Mouse (Mus musculus): ENCODE results near the gene Prdm11. TPM values are rescaled to one million over a fixed set of nuclear protein-coding genes. Genes with fewer than 3 reads are reported as not detected.

Prdm11 gene
- total and polyA plus RNA-seq, 3 experiments: 0.05 to 1.8 (median 0.06) TPM

- dilution Hi-C loops (cut with MboI; ENCODE audit: extremely low pct_ligation_motif_present, extremely low pct_unique_long_range_greater_than_20kb, low sequenced_read_pairs) (no loop called here), in situ Hi-C loops (cut with MboI; ENCODE audit: low pct_ligation_motif_present, low pct_unique_long_range_greater_than_20kb, low sequenced_read_pairs) (no loop called here)
- no peak for DNase-seq (ENCODE audit: extremely low read depth)
- H3K79me2 ChIP-seq (replicated peaks; ENCODE audit: control insufficient read depth, extremely low read depth, insufficient read depth, poor library complexity, severe bottlenecking): no peaks in the 10 kb centered on the region
- H3K9ac ChIP-seq (ENCODE audit: insufficient read depth, low read depth): no peak overlapping the region
- H3K9me3 ChIP-seq (replicated peaks; ENCODE audit: low read length): no peaks in the 10 kb centered on the region
- H3K4me3 ChIP-seq (replicated peaks in 1 of 3; ENCODE audit: low read depth in 2 of 3, low read length in 2 of 3, poor library complexity in 1 of 3): no peak overlapping the region
- no peak overlapping the region for H3K4me2 ChIP-seq (ENCODE audit: insufficient read depth, low read depth, poor library complexity, severe bottlenecking)
- TF ChIP-seq ZC3H11A (IDR thresholded peaks at IDR 0.05; ENCODE audit: low read depth, low read length): no peak
- TF ChIP-seq GABPA (IDR thresholded peaks at IDR 0.05; ENCODE audit: insufficient replicate concordance, low read depth, low read length): no peak
- TF ChIP-seq RCOR1 (conservative IDR thresholded peaks at IDR 0.05; ENCODE audit: low read depth, low read length): no peak
- TF ChIP-seq HCFC1 (IDR thresholded peaks at IDR 0.05; ENCODE audit: low read depth, low read length): no peak
- peaks cover 89% of the 10 kb centered on the region for H3K27me3 ChIP-seq (replicated peaks)
- H3K27ac ChIP-seq (ENCODE audit: insufficient read depth, low read depth): no peak overlapping the region
- H3K4me1 ChIP-seq (ENCODE audit: control insufficient read depth in 1 of 2, insufficient read depth in 2 of 2): no peaks in the 10 kb centered on the region
- no peaks in the 10 kb centered on the region for H3K36me3 ChIP-seq (replicated peaks in 1 of 2; ENCODE audit: control insufficient read depth in 1 of 2, insufficient read depth in 1 of 2, low read length in 1 of 2)
Observed at GRCm38 (mm10) chr2:92972071-92972470, 73.9 kb downstream of the Prdm11 start.

DNA sequence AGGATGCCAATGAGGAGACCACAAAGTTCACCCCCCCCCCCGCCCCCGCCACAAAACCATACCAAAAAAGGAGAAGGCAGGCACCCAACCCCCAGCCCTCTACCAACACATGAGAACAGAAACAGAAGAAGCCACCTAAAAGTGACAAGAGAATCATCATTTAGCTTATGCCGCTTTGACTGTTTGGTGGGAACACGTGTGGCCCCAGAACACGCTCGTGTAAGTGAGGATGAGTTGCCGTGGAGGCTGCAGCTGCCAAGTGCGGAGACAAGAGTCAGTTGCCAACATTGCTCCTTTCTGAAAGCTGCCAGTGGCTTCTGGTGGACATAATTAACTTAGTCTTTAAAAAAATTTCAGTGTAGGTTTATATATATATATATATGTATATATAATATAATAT, 74.4 kb downstream of the Prdm11 start:
- H3K4me3 ChIP-seq (replicated peaks in 1 of 3; ENCODE audit: low read depth in 2 of 3, low read length in 2 of 3, poor library complexity in 1 of 3): no peak overlapping the region

DNA sequence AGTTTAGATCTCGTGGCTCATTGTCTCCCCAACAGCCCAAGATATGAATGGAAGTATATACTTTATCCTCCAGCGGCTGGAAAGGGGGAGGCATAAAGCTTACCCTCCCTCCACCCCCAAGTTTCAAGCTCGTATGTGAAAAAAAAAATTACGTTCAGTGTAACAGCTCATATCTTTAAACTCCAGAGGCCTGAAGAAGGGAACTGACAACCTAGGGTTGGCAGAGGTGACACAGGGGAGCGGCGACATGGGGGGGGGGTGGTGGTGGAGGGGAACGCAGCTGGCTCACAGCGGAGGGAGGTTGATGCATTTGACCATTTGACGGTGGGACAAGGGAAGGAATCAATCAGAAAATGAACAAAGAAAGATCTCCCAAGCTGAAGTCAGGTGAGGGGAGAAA, 74.9 kb downstream of the Prdm11 start:
- H3K9me3 ChIP-seq (replicated peaks; ENCODE audit: low read length): no peaks in the 10 kb centered on the region
- H3K36me3 ChIP-seq (replicated peaks in 1 of 2; ENCODE audit: control insufficient read depth in 1 of 2, insufficient read depth in 1 of 2, low read length in 1 of 2): no peaks in the 10 kb centered on the region
- H3K27ac ChIP-seq (ENCODE audit: insufficient read depth, low read depth): no peak overlapping the region
- dilution Hi-C loops (cut with MboI; ENCODE audit: extremely low pct_ligation_motif_present, extremely low pct_unique_long_range_greater_than_20kb, low sequenced_read_pairs): no loop called here
- TF ChIP-seq TBP (conservative IDR thresholded peaks at IDR 0.05; ENCODE audit: low read depth, low read length): no peak
- no peak for TF ChIP-seq KAT2A (IDR thresholded peaks at IDR 0.05; ENCODE audit: insufficient replicate concordance, low read length)
- no peak for TF ChIP-seq ELF1 (IDR thresholded peaks at IDR 0.05; ENCODE audit: low read depth, low read length)
- no peak for TF ChIP-seq GABPA (IDR thresholded peaks at IDR 0.05; ENCODE audit: insufficient replicate concordance, low read depth, low read length)
- no peak for TF ChIP-seq POLR2A (IDR thresholded peaks at IDR 0.05; ENCODE audit: low read depth, low read length)
- TF ChIP-seq E2F4 (IDR thresholded peaks at IDR 0.05; ENCODE audit: insufficient replicate concordance, low read depth, low read length): no peak
- TF ChIP-seq MAX (IDR thresholded peaks at IDR 0.05; ENCODE audit: low read length): no peak
- TF ChIP-seq TCF12 (IDR thresholded peaks at IDR 0.05; ENCODE audit: low read depth, low read length): no peak
- no peak for TF ChIP-seq ETS1 (conservative IDR thresholded peaks at IDR 0.05; ENCODE audit: low read depth, low read length)
- no peak for TF ChIP-seq MAFK (IDR thresholded peaks at IDR 0.05; ENCODE audit: insufficient replicate concordance, low read length)
- TF ChIP-seq ZC3H11A (IDR thresholded peaks at IDR 0.05; ENCODE audit: low read depth, low read length): no peak
- TF ChIP-seq USF2 (conservative IDR thresholded peaks at IDR 0.05; ENCODE audit: low read depth, low read length): no peak
- TF ChIP-seq USF1 (IDR thresholded peaks at IDR 0.05; ENCODE audit: low read depth, low read length): no peak
- TF ChIP-seq ZNF384 (IDR thresholded peaks at IDR 0.05; ENCODE audit: low read depth, low read length): no peak
- no peak for TF ChIP-seq ZMIZ1 (IDR thresholded peaks at IDR 0.05; ENCODE audit: low read depth, low read length)
- DNase-seq (ENCODE audit: extremely low read depth): no peak
- no peak overlapping the region for H3K9ac ChIP-seq (ENCODE audit: insufficient read depth, low read depth)
- no peaks in the 10 kb centered on the region for H3K4me1 ChIP-seq (ENCODE audit: control insufficient read depth in 1 of 2, insufficient read depth in 2 of 2)
- no peak overlapping the region for H3K4me3 ChIP-seq (replicated peaks in 1 of 3; ENCODE audit: low read depth in 2 of 3, low read length in 2 of 3, poor library complexity in 1 of 3)
- no peaks in the 10 kb centered on the region for H3K79me2 ChIP-seq (replicated peaks; ENCODE audit: control insufficient read depth, extremely low read depth, insufficient read depth, poor library complexity, severe bottlenecking)
- peaks cover 88% of the 10 kb centered on the region for H3K27me3 ChIP-seq (replicated peaks)
- in situ Hi-C loops (cut with MboI; ENCODE audit: low pct_ligation_motif_present, low pct_unique_long_range_greater_than_20kb, low sequenced_read_pairs): no loop called here
- H3K4me2 ChIP-seq (ENCODE audit: insufficient read depth, low read depth, poor library complexity, severe bottlenecking): no peak overlapping the region

More for the DNA sequence above, 74.4 kb downstream of the Prdm11 start:
- Histone ChIP-seq H3K4me1 (ENCODE audit: control insufficient read depth in 1 of 2, insufficient read depth in 2 of 2) (no peaks in the 10 kb centered on the region), H3K27ac (ENCODE audit: insufficient read depth, low read depth) (no peak overlapping the region), H3K9ac (ENCODE audit: insufficient read depth, low read depth) (no peak overlapping the region), H3K27me3 (replicated peaks) (peaks cover 88% of the 10 kb centered on the region), H3K79me2 (replicated peaks; ENCODE audit: control insufficient read depth, extremely low read depth, insufficient read depth, poor library complexity, severe bottlenecking) (no peaks in the 10 kb centered on the region), H3K4me2 (ENCODE audit: insufficient read depth, low read depth, poor library complexity, severe bottlenecking) (no peak overlapping the region), H3K9me3 (replicated peaks; ENCODE audit: low read length) (no peaks in the 10 kb centered on the region), H3K36me3 (replicated peaks in 1 of 2; ENCODE audit: control insufficient read depth in 1 of 2, insufficient read depth in 1 of 2, low read length in 1 of 2) (no peaks in the 10 kb centered on the region)
- dilution Hi-C loops (cut with MboI; ENCODE audit: extremely low pct_ligation_motif_present, extremely low pct_unique_long_range_greater_than_20kb, low sequenced_read_pairs): no loop called here
- in situ Hi-C loops (cut with MboI; ENCODE audit: low pct_ligation_motif_present, low pct_unique_long_range_greater_than_20kb, low sequenced_read_pairs): no loop called here
- TF ChIP-seq ETS1 (conservative IDR thresholded peaks at IDR 0.05; ENCODE audit: low read depth, low read length) (no peak), NELFE (IDR thresholded peaks at IDR 0.05; ENCODE audit: low read depth, low read length) (no peak), ZMIZ1 (IDR thresholded peaks at IDR 0.05; ENCODE audit: low read depth, low read length) (no peak), ELF1 (IDR thresholded peaks at IDR 0.05; ENCODE audit: low read depth, low read length) (no peak), SIN3A (IDR thresholded peaks at IDR 0.05; ENCODE audit: low read length) (no peak), MAZ (IDR thresholded peaks at IDR 0.05; ENCODE audit: low read depth, low read length) (no peak), ZKSCAN1 (IDR thresholded peaks at IDR 0.05; ENCODE audit: borderline replicate concordance, low read depth, low read length) (no peak), TCF12 (IDR thresholded peaks at IDR 0.05; ENCODE audit: low read depth, low read length) (no peak), ZC3H11A (IDR thresholded peaks at IDR 0.05; ENCODE audit: low read depth, low read length) (no peak), CHD2 (IDR thresholded peaks at IDR 0.05; ENCODE audit: low read length) (no peak), NRF1 (IDR thresholded peaks at IDR 0.05; ENCODE audit: low read depth, low read length) (no peak), CHD1 (IDR thresholded peaks at IDR 0.05; ENCODE audit: low read depth, low read length) (no peak), BHLHE40 (IDR thresholded peaks at IDR 0.05; ENCODE audit: low read depth, low read length) (no peak), POLR2A (IDR thresholded peaks at IDR 0.05; ENCODE audit: low read depth, low read length) (no peak), E2F4 (IDR thresholded peaks at IDR 0.05; ENCODE audit: insufficient replicate concordance, low read depth, low read length) (no peak), JUN (IDR thresholded peaks at IDR 0.05; ENCODE audit: insufficient read depth, low read depth, low read length) (no peak), TBP (conservative IDR thresholded peaks at IDR 0.05; ENCODE audit: low read depth, low read length) (no peak), MAFK (IDR thresholded peaks at IDR 0.05; ENCODE audit: insufficient replicate concordance, low read length) (no peak), HCFC1 (IDR thresholded peaks at IDR 0.05; ENCODE audit: low read depth, low read length) (no peak)
- no peak for DNase-seq (ENCODE audit: extremely low read depth)

All from CH12.LX (cell line).